Mouse (Mus musculus) lung, adult 2 months (tissue): ENCODE results near the gene Slc8a1. TPM values are rescaled to one million over a fixed set of nuclear protein-coding genes. Genes with fewer than 3 reads are reported as not detected.
A peak's percentile ranks its signal among the peaks of the same experiment; 100 is the strongest.

ENCODE experiments used
- DNase-seq: peaks from one replicate; pipeline ENCODE4 v3.0.0; 2022
- H3K4me1 ChIP-seq: fragments of 200-500 bp; 2 replicates; pipeline ENCODE4 v1.6.1; 2011; ENCODE audit warnings: low read length; ENCODE audit not compliant: control insufficient read depth, insufficient read depth
- H3K4me3 ChIP-seq: fragments of 200-500 bp; replicated peaks from 2 replicates; pipeline ENCODE3; 2011; ENCODE audit warnings: low read depth, mild to moderate bottlenecking, control low read depth, low read length; ENCODE audit errors: extremely low read depth
- CTCF ChIP-seq: fragments of 200-500 bp; IDR thresholded peaks from 2 replicates; pipeline ENCODE4 v1.5.1; 2011; ENCODE audit warnings: mild to moderate bottlenecking, low read length, control low read depth; ENCODE audit not compliant: insufficient read depth
- POLR2A ChIP-seq: fragments of 200-500 bp; IDR thresholded peaks from 2 replicates; pipeline ENCODE4 v1.6.1; 2011; ENCODE audit warnings: low read depth, mild to moderate bottlenecking, control low read depth, low read length, borderline replicate concordance; ENCODE audit errors: extremely low read depth
- whole genome bisulfite sequencing: fragments of 180-500 bp; shearing (Covaris S2); methylation state at CpG from one replicate; pipeline ENCODE4 v1.1.7; 2018; 5-methylcytosine and 5-hydroxymethylcytosine counted together
- polyA plus RNA-seq: library from polyadenylated mRNA; depleted of rRNA; stranded (reverse); fragments of >200 nt; gene quantifications from 2 replicates; pipeline ENCODE4 v1.2.3, GENCODE M21; 2012; rRNA removed

Slc8a1 gene
- polyA plus RNA-seq: 4.8 and 8.0 TPM in 2 replicates

DNA sequence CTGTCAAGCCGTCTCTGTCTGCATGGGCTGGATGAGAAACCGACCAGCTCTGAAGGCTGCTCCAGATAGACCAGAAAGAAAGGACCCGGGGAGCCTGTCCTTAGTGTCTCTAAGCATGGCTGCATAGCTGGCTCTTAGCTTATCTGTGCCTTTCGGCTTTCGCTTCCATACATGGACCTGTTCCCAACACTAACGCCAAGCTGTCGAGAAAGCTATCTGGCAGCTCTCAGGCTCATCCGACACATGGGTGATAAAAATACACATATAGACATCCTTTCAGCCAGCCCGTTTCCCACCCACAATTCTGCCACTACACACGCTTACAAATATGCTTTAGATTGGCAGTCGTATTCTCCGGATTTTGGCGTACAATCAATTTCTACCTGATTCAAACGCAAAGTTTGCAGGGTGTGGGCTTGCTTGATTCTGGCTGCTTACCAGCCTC, at the start of gene Slc8a1:
Gene Slc8a1, minus strand, starts transcription at position 67 of the 445 bp plus-strand sequence.
- Histone ChIP-seq H3K4me1 (no peaks in the 10 kb centered on the region), H3K4me3 (no peak within 1 kb of the TSS)
- 72% methylated on average over 14 of the region's 14 CpGs for WGBS
- no peak for DNase-seq
- TF ChIP-seq CTCF: no peak
- no peak for TF ChIP-seq POLR2A

DNA sequence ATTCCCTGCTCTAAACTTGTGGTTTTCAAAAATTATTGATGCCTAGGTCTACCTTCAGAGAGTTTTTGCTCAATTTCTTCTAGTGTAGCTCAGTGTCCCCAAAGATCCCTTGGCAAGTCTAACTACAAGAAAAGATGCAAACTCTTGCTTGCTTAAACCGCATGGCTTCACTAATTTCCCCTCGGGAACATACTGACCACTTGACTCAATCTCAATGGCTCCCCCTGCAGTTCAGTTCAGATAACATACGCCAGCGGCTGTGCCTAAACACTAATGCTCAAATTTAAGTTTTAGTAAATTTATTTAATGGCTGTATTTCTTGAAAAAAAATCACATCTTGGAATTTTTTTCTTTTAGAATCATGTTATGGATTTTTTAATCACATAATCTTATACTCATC, 49.2 kb upstream of the Slc8a1 start:
- DNase-seq: peak; percentile 24
- 33% methylated on average over 4 of the region's 4 CpGs for WGBS
- TF ChIP-seq CTCF (peak; percentile 44), POLR2A (no peak)
- no peak overlapping the region for H3K4me3 ChIP-seq
- no peaks in the 10 kb centered on the region for H3K4me1 ChIP-seq

DNA sequence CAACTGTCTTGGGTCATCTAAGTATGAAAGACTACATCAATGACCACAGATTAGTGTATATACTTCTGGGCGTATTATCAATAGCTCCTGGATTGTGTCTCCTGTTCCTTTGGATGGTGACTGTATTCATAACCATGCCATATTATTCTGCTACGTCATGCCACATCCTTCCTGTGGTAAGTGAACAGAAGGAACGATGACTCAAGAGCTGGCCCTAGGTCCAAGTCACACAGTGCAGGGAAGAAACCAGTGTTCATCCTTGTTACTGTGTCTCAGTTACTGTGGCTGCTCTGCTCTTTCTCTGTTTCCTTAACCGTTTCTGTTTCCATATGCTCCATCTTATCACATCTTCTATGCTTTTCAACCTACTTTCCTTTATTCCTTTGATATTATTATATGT, 44.1 kb upstream of the Slc8a1 start:
- 66% methylated on average over 4 of the region's 4 CpGs for WGBS
- no peaks in the 10 kb centered on the region for H3K4me1 ChIP-seq
- no peak for TF ChIP-seq CTCF
- no peak for TF ChIP-seq POLR2A

DNA sequence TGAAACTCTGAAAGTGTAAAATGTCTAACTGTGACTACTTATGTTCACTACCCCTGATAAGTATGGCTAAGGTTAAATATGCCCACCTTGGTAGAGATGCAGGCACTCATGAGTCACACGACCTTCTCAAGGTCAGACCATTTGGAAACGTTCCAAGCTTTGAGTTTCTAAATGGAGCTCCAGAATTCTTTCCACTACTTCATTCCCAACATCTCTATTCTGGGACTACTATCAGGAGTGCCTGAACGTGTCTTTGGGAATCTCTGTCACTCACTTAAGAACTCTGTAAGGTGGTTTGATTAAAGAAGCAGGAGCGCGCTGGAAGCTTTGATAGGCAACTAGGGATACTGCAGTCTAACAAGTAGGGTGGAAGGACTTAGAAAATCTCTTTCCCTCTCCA, 43.3 kb upstream of the Slc8a1 start:
- no peak for DNase-seq
- WGBS: 60% methylated on average over 5 of the region's 5 CpGs
- Histone ChIP-seq H3K4me1 (no peaks in the 10 kb centered on the region), H3K4me3 (no peak overlapping the region)
- TF ChIP-seq CTCF: no peak
- no peak for TF ChIP-seq POLR2A

More for the DNA sequence above, 44.1 kb upstream of the Slc8a1 start:
- no peak overlapping the region for H3K4me3 ChIP-seq
- no peak for DNase-seq

- no peak for DNase-seq
- H3K4me3 ChIP-seq: no peak overlapping the region
- WGBS: 62% methylated on average over 4 of the region's 4 CpGs
- TF ChIP-seq CTCF (no peak), POLR2A (no peak)
- no peaks in the 10 kb centered on the region for H3K4me1 ChIP-seq
These were observed 41.7 kb upstream of the Slc8a1 start for GRCm38 (mm10) chr17:81779883-81780282.

GRCm38 (mm10) chr17:81750664-81751063, 12.5 kb upstream of the Slc8a1 start:
- TF ChIP-seq POLR2A: no peak
- no peak for TF ChIP-seq CTCF
- Histone ChIP-seq H3K4me1 (no peaks in the 10 kb centered on the region), H3K4me3 (no peak overlapping the region)
- 59% methylated on average over 2 of the region's 2 CpGs for WGBS
- no peak for DNase-seq

GRCm38 (mm10) chr17:81743034-81743433, 4.9 kb upstream of the Slc8a1 start:
- DNase-seq: no peak
- TF ChIP-seq CTCF (no peak), POLR2A (no peak)
- WGBS: 33% methylated on average over 2 of the region's 2 CpGs
- Histone ChIP-seq H3K4me1 (no peaks in the 10 kb centered on the region), H3K4me3 (no peak overlapping the region)

DNA sequence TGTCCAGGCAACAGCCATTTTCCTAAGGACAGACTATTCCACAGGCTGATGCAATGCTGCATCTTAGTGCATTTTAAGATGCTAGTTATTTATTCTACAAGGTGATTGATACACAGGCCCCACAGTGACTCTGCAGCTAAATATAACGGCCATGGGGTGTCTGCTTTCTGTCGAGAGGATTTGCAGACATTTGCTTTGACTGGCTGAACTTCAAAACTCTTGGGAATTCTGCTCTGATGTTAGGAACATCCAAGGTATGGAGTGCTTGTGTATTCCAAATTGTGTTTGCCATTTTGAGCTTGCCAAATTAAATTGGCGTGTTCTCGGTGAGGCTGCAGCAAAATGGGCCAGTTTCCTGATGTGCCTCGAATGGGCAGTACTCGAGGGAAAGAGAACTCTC, 2.4 kb upstream of the Slc8a1 start:
- Histone ChIP-seq H3K4me3 (no peak overlapping the region), H3K4me1 (no peaks in the 10 kb centered on the region)
- no peak for DNase-seq
- TF ChIP-seq POLR2A (no peak), CTCF (no peak)
- 64% methylated on average over 6 of the region's 6 CpGs for WGBS

- TF ChIP-seq CTCF (no peak), POLR2A (no peak)
- no peaks in the 10 kb centered on the region for H3K4me1 ChIP-seq
- no peak for DNase-seq
- no peak overlapping the region for H3K4me3 ChIP-seq
- WGBS: 51% methylated on average over 2 of the region's 2 CpGs
These were observed 398 bp downstream of the Slc8a1 start for GRCm38 (mm10) chr17:81737779-81738178.

DNA sequence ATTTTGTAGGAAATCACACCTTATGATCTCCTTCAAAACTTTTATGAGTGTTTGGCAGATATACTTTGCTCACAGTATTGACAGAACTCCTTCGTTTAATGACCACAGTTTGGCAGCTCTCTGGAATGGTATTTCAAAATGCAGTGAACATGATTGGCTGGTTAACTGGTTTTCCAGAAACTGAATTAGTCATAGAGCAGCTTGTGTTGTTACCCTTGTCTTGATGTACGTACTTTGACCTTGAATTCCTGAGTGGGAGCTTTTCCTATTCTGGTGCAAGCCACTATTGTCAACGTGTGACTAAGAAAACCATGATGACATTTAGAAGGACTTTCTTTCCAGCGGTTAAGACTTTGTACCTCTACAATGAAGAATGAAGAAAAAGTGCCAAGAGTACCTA, 868 bp downstream of the Slc8a1 start:
- 55% methylated on average over 4 of the region's 4 CpGs for WGBS
- H3K4me1 ChIP-seq: no peaks in the 10 kb centered on the region
- TF ChIP-seq POLR2A: no peak
- DNase-seq: no peak
- no peak overlapping the region for H3K4me3 ChIP-seq
